Mouse (Mus musculus) intestine, postnatal 0 days (tissue): ENCODE results near the gene Ppp2r5a. TPM values are rescaled to one million over a fixed set of nuclear protein-coding genes. Genes with fewer than 3 reads are reported as not detected.

Source experiments
- ATAC-seq: fragments of 200-750 bp; cut with Nextera tagmentation; 2 replicates; pipeline ENCODE4 v1.8.0; 2017; ENCODE audit warnings: mild to moderate bottlenecking, moderate TSS enrichment, moderate library complexity
- H3K27ac ChIP-seq: fragments of 300-500 bp; sonication (generic); 2 replicates; pipeline ENCODE4 v1.5.1; 2014; ENCODE audit warnings: mild to moderate bottlenecking, low read depth, low read length, moderate library complexity
- H3K27me3 ChIP-seq: fragments of 300-500 bp; sonication (generic); replicated peaks from 2 replicates; pipeline ENCODE4 v1.6.1; 2014; ENCODE audit warnings: low read length, mixed read lengths; ENCODE audit not compliant: control insufficient read depth, insufficient read depth
- H3K36me3 ChIP-seq: fragments of 300-500 bp; sonication (generic); 2 replicates; pipeline ENCODE4 v1.6.1; 2014; ENCODE audit warnings: mild to moderate bottlenecking, moderate library complexity; ENCODE audit not compliant: control insufficient read depth, insufficient read depth
- H3K4me1 ChIP-seq: fragments of 300-500 bp; sonication (generic); replicated peaks from 2 replicates; pipeline ENCODE4 v1.6.1; 2014; ENCODE audit warnings: antibody characterized with exemption, low read length, mixed read lengths; ENCODE audit not compliant: control insufficient read depth, insufficient read depth
- H3K4me2 ChIP-seq: fragments of 300-500 bp; sonication (generic); replicated peaks from 2 replicates; pipeline ENCODE4 v1.6.1; 2014; ENCODE audit warnings: low read depth, mild to moderate bottlenecking, moderate library complexity
- H3K4me3 ChIP-seq: fragments of 300-500 bp; sonication (generic); 2 replicates; pipeline ENCODE4 v1.5.1; 2014; ENCODE audit warnings: low read depth, low read length
- H3K9ac ChIP-seq: fragments of 300-500 bp; sonication (generic); 2 replicates; pipeline ENCODE4 v1.6.1; 2014; ENCODE audit warnings: mild to moderate bottlenecking, low read depth, low read length
- H3K9me3 ChIP-seq: fragments of 300-500 bp; sonication (generic); 2 replicates; pipeline ENCODE4 v1.6.1; 2016; ENCODE audit warnings: mixed run types; ENCODE audit not compliant: control insufficient read depth
- CTCF ChIP-seq: sonication (generic); IDR thresholded peaks from 2 replicates; pipeline ENCODE4 v1.5.1; 2016; ENCODE audit warnings: low read depth, mild to moderate bottlenecking, control low read depth, antibody characterized with exemption, moderate library complexity
- WGBS: fragments of 180-500 bp; shearing (Covaris S2); extraction: QIAGEN DNeasy Blood & Tissue Kit; methylation state at CpG from one replicate; pipeline ENCODE4 v1.1.7; 2014; 5-methylcytosine and 5-hydroxymethylcytosine counted together
- polyA plus RNA-seq: library from polyadenylated mRNA; unstranded; fragments of >200 nt; fragmentation: Nextera tagmentation; extraction: Ambion mirVana; gene quantifications from 2 replicates; pipeline ENCODE4 v1.2.1, GENCODE M21; 2015

Ppp2r5a gene
- polyA plus RNA-seq = 28.7 and 31.7 TPM in 2 replicates

DNA sequence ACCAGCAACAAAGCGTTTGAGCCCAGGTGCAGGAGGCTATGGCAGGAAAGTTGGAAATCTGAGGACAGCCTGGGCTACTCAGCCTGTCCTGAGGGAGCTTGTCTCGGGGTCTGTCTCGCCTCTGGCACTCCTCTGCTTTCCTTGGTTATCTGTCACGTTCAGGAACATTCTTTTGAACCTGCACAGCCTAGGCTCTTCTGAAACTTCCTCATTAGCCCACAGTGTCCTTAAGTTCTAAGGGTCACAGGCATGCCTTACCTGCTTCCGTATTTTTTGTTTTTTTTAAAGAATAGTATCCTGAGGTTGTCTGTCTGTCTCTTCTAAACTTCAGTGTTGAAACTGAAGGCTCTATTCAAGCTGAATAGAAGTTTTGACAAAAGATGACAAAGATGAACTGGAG lies at the start of gene Ppp2r5a:
Gene Ppp2r5a (minus strand): TSS at position 199 of the 400 bp plus-strand sequence.
- no peak for TF ChIP-seq CTCF
- Histone ChIP-seq H3K4me2 (no peak within 1 kb of the TSS), H3K9me3 (no peaks in the 10 kb centered on the region), H3K4me1 (no peaks in the 10 kb centered on the region), H3K27me3 (no peaks in the 10 kb centered on the region), H3K27ac (no peak within 1 kb of the TSS), H3K9ac (no peak within 1 kb of the TSS), H3K4me3 (no peak within 1 kb of the TSS), H3K36me3 (no peaks in the 10 kb centered on the region)
- 38% methylated on average over 5 of the region's 5 CpGs for WGBS
- no peak for ATAC-seq

DNA sequence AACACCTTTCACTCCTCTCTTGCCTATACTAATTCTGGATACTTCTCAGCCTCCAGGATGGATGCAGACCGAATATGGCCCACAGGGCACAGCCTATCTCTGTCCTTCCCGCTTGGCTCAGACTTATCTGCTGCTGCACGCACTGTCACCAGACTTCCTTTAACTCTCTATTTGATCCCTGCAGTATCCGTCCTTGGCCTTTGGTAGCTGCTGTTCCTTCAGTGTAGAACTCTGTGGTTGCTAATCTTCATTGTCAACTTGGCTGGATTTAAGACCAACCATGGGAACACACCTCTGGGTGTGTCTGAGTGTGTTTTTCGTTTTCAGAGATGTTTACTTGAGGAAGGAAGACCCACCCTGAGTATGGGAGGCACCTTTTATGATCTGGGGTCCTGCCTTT lies 47.5 kb upstream of the Ppp2r5a start:
- WGBS = 41% methylated on average over 5 of the region's 5 CpGs
- no peak; the same call in 1 of the 2 replicates for TF ChIP-seq CTCF
- H3K27ac ChIP-seq = no peak overlapping the region

DNA sequence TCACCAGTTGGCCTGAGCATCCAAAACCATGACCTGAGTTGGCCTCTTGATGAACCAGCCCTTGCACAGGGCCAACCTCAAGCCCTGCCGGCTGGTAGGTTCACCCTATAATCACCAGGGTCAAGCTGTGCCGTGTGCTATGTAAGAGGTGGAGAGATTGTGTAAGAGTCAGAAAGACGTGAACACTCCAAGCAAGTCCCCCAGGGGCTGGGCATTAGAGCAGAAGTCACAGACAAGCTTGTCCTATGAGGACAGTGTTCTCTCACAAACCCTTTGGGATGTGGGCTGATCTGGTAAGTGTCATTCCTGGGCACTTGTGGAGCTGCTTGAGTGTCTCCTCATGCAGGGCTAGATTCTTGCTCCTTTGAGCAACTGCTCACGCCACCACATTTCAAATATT lies 46.5 kb upstream of the Ppp2r5a start:
- Histone ChIP-seq H3K9me3 (no peaks in the 10 kb centered on the region), H3K27me3 (no peaks in the 10 kb centered on the region), H3K4me2 (no peak overlapping the region), H3K27ac (no peak overlapping the region), H3K4me1 (peaks cover 4% of the 10 kb centered on the region; the same call in 1 of the 2 replicates), H3K36me3 (no peaks in the 10 kb centered on the region), H3K4me3 (no peak overlapping the region), H3K9ac (no peak overlapping the region)
- no peak for TF ChIP-seq CTCF
- ATAC-seq = no peak
- 87% methylated on average over 4 of the region's 4 CpGs for WGBS

More for the DNA sequence above, 47.5 kb upstream of the Ppp2r5a start:
- H3K4me2 ChIP-seq = no peak overlapping the region
- no peaks in the 10 kb centered on the region for H3K36me3 ChIP-seq
- H3K9ac ChIP-seq = no peak overlapping the region
- no peak for ATAC-seq
- H3K4me3 ChIP-seq = no peak overlapping the region
- H3K27me3 ChIP-seq = no peaks in the 10 kb centered on the region
- no peaks in the 10 kb centered on the region for H3K4me1 ChIP-seq
- H3K9me3 ChIP-seq = no peaks in the 10 kb centered on the region

DNA sequence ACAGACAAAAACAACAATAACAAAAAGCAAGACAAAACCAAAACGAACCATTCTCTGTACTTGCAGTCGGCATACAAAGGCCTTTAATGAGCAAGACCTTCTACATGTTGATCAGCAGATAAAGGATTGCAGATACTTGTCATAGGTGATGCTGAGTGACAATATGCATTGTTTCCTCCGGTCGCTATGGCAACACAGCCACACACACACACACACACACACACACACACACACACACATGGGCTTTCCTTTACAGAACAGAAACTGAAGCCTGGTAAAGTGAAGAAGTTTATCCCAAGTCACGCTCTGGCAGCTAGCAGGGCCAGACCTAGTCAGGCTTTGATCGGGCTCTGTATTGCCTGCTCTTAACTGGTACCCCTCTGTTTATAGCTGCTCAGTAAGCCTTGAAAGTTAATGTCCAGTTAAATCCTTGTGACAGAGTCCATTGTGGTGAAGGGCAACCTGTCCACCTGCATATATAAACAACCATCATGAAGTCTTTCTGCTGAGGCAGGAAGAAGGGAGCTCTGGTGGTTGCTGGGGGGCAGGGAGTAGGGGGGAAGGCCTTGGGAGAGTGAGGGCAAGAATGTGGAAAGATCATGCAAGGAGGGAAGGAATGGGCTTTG lies 44.4 kb upstream of the Ppp2r5a start:
- Histone ChIP-seq H3K4me2 (no peak overlapping the region), H3K27ac (no peak overlapping the region), H3K4me1 (peaks cover 6% of the 10 kb centered on the region; the same call in 1 of the 2 replicates), H3K27me3 (no peaks in the 10 kb centered on the region), H3K36me3 (no peaks in the 10 kb centered on the region), H3K9ac (no peak overlapping the region; the same call in 1 of the 2 replicates), H3K9me3 (no peaks in the 10 kb centered on the region), H3K4me3 (no peak overlapping the region)
- ATAC-seq = no peak
- no peak for TF ChIP-seq CTCF
- 84% methylated on average over 6 of the region's 6 CpGs for WGBS

DNA sequence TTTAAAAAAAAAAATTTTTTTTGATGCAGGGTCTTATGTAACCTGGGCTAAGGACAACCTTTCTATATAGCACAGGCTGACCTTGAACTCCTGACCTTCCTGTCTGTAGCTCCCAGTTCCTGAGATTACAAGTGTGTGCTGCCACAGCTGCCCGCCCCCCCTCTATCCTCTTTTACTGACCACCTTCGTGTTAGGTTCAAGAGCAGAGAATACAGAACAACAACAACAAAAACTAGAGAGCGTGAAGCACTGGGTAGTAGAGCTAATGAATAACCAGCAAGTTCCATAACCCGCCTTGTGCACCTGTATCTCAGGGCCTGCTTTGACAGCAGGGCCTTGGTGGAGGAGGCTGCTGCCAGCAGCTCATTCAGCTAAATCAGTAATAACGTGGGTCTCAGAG lies 43.2 kb upstream of the Ppp2r5a start:
- Histone ChIP-seq H3K9ac (no peak overlapping the region), H3K4me3 (no peak overlapping the region), H3K4me1 (peaks cover 6% of the 10 kb centered on the region; the same call in 1 of the 2 replicates), H3K36me3 (no peaks in the 10 kb centered on the region), H3K27ac (no peak overlapping the region), H3K4me2 (no peak overlapping the region), H3K27me3 (no peaks in the 10 kb centered on the region), H3K9me3 (no peaks in the 10 kb centered on the region)
- WGBS = 48% methylated on average over 5 of the region's 5 CpGs
- no peak for TF ChIP-seq CTCF
- no peak for ATAC-seq

DNA sequence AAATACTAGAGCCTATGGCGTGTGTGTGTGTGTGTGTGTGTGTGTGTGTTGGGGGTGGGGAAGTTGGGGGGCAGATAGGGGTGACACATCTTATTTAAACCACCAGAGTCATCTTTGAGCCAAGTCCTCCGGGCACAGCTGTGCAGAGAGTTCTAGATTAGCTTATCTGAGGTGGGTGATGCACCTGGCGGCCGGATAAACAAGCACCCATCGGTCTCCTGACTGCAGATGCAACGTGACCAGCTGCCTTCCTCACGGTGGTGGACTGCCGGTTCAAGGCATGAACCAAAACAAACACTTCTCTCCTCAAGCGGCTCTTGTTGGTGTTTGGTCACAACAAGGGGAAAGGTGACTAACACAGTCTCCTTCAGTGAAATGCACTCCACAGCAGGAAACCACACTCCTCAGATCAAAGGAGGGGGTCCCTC lies 42.8 kb upstream of the Ppp2r5a start:
- H3K9me3 ChIP-seq = no peaks in the 10 kb centered on the region
- TF ChIP-seq CTCF = no peak
- H3K4me2 ChIP-seq = no peak overlapping the region
- no peak overlapping the region for H3K4me3 ChIP-seq
- no peak overlapping the region for H3K27ac ChIP-seq
- no peaks in the 10 kb centered on the region for H3K36me3 ChIP-seq
- ATAC-seq = peak; percentile 42; the same call in 1 of the 2 replicates
- H3K27me3 ChIP-seq = no peaks in the 10 kb centered on the region
- H3K9ac ChIP-seq = no peak overlapping the region
- H3K4me1 ChIP-seq = peaks cover 6% of the 10 kb centered on the region; the same call in 1 of the 2 replicates
- 36% methylated on average over 9 of the region's 9 CpGs for WGBS
